Mouse (Mus musculus) layer of hippocampus, postnatal 10 days (tissue): Measurements from ENCODE around the gene Jun. TPM values are rescaled to one million over a fixed set of nuclear protein-coding genes. Genes with fewer than 3 reads are reported as not detected.

Experiments used
- DNase-seq, 2 experiments: peaks; one replicate each; pipeline ENCODE4 v3.0.0; 2021; ENCODE audit warnings: low spot score in 2 of 2
- total RNA-seq, 2 experiments: library from RNA; stranded (reverse); gene quantifications; 2 replicates each; pipeline ENCODE4 v1.2.3; 2021

Jun gene
- total RNA-seq, 2 experiments from 2014 or later: 65.0 to 72.0 TPM

DNA sequence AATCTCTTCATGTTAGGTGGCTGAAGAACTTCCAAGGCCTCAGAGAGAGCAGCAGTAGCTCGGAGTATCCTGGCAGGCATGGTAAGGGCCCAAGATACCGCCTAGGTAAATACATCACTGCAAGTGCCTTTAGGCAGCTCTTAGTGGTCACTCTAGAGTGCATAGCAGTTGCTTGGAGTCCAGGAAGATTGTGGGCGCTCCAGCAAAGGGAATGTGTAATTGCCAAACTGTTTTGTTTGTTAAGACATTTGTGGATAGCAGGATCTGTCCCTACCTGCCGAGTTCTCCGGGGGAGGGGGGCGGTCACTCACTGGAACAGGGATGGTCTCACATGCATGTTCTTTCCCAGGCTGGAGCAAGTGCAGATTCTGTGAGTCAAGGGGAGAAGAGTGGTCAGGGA lies 22.3 kb upstream of the Jun start:
- no peak for DNase-seq

DNA sequence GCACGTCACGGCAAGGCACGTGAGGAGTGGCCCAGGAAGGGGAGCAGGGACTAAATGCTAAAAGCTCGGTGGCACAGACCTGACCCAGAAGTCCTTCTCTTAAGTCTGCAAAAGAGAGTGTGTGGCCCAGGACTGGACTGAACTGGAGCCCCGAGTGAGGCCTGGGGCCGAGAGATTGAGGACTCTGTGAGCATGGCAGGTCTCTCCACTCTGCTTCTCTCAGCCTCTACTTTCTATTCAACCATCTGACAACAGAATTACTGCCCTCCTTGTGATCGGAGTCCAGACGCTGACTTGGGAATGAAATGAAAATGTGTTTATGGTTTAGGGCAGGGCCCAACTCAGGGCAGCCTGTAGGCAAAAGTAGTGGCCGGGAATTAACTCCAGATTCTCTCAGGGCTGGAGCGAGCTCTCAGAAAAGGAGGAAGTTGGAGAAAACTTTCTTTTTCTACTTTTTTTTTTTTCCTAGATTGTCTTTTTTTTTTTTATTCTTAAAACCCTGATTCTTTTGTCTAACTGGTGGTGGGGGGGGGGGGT lies 21.3 kb upstream of the Jun start:
- no peak for DNase-seq

GRCm38 (mm10) chr4:95070407-95070806 lies 18.4 kb upstream of the Jun start:
- DNase-seq: no peak

GRCm38 (mm10) chr4:95068045-95068948 lies 16.3 kb upstream of the Jun start:
- DNase-seq: no peak

DNA sequence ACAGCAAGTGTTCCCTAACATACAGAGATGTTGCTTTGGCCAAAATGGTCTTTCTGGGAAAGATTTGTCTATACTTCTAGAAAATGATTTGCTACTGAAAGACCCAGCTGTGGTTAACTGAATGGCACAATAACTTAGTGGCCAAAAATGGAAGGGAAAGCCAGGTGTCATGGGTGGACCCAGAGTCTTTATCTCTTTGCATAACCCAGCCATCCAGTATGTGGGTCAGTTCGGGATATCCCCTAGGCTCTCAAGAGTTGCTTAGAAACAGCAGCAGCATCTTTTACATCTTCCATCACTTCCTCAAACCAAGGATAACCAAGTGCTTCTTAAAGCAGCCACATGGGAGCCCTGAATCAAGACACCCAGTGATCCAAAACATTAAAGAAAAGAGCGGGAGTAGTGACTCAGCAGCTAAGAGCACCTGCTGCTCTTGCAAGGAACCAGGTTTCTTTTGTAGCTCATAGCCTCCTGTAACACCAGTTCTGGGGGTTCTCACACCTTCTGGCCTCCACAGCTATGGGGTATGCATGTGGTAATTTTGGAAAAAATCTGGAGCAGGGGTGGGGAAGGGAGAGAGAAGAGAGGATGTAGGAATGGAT lies 11.7 kb upstream of the Jun start:
- DNase-seq: no peak

DNA sequence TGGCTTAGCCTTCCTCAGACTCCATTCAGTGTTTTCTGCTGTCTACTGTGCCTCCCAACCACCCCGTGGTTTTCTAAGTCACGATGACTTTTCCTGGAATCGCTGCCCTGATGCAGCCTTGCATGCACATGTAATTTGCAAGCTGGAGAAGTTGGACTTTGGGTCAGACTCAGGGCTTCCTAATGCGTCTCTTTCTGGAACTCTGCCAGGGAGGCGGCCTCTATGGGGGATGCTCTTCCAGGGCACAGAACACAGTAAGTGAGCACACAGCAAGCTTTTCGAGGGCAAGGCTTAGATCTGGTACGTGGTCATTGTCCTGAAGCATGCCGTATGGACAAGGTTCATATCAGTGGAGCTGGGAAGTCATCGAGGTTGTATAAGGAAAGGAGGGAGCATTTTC lies 10.9 kb upstream of the Jun start:
- no peak for DNase-seq

GRCm38 (mm10) chr4:95057264-95057663 lies 5.2 kb upstream of the Jun start:
- DNase-seq: no peak

- DNase-seq: no peak
Observed at GRCm38 (mm10) chr4:95055276-95055675, 3.3 kb upstream of the Jun start.

GRCm38 (mm10) chr4:95054336-95054735 lies 2.3 kb upstream of the Jun start:
- DNase-seq: no peak

GRCm38 (mm10) chr4:95053791-95054117 lies 1.7 kb upstream of the Jun start:
- peak; percentile 56 to 72 for DNase-seq

- peak; percentile 95 for DNase-seq
Observed at GRCm38 (mm10) chr4:95053041-95053790, 1.2 kb upstream of the Jun start.

GRCm38 (mm10) chr4:95051311-95051871 lies 631 bp downstream of the Jun start:
- peak; percentile 64 to 76 for DNase-seq

DNA sequence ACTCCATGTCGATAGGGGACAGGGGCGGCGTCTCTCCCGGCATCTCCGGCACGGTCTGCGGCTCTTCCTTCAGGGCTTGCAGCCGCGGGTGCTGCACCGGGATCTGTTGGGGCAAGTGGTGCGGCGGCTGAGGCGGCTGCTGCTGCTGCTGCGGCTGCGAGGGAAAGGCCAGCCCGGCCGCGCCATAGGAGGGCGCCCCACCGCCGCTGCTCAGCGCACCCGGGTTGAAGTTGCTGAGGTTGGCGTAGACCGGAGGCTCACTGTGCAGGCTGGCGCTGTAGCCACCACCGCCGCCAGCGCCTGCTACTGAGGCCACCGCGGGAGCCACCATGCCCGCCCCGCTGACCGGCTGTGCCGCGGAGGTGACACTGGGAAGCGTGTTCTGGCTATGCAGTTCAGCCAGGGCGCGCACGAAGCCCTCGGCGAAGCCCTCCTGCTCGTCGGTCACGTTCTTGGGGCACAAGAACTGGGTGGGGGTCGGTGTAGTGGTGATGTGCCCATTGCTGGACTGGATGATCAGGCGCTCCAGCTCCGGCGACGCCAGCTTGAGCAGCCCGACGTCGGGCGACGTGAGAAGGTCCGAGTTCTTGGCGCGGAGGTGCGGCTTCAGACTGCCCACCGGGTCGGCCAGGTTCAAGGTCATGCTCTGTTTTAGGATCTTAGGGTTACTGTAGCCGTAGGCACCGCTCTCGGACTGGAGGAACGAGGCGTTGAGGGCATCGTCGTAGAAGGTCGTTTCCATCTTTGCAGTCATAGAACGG lies 1.3 kb downstream of the Jun start:
- peak; percentile 76 to 85 for DNase-seq

GRCm38 (mm10) chr4:95049884-95050517 lies 2.0 kb downstream of the Jun start:
- peak; percentile 79 to 84 for DNase-seq

- DNase-seq: no peak
Observed at GRCm38 (mm10) chr4:95049153-95049552, 2.9 kb downstream of the Jun start.

DNA sequence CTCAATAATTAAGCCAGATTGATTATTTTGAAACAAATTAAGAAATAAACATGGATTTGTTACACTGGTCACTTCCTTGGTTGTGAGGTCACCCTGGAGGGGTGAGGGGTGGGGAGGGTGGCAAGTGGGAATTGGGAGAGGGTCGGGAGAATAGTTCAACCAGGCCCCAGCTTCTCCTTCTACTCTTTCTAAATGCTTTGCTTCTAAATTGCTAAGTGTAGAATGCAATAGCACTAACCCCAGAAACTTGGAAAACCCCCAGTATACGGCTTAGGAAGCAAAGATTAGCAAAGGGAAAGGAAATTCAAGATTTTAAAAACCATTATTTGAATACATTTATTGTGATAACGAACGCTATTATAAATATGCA lies 3.3 kb downstream of the Jun start:
- no peak for DNase-seq

- no peak for DNase-seq
Observed at GRCm38 (mm10) chr4:95048021-95048730, 3.8 kb downstream of the Jun start.

GRCm38 (mm10) chr4:95045133-95045532 lies 6.9 kb downstream of the Jun start:
- no peak for DNase-seq

DNA sequence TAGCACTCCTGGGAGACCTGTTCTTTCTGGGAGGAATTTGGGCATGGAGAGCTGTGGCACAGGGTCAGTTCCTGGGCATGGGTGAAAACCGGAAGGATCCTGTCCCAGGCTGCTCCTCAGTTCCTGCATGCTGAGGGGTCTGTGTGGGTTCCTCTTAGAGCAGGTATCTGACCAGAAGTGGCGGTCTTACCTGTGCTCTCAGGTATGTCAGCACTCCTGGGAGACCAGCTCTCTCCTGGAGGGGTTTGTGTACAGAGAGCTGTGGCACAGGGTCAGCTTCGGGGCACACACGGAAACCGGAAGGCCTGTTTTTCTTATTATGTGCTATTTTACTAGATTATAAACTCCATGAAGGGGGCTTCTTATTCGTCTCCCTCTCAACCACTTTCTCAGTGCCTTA lies 7.3 kb downstream of the Jun start:
- no peak for DNase-seq

DNA sequence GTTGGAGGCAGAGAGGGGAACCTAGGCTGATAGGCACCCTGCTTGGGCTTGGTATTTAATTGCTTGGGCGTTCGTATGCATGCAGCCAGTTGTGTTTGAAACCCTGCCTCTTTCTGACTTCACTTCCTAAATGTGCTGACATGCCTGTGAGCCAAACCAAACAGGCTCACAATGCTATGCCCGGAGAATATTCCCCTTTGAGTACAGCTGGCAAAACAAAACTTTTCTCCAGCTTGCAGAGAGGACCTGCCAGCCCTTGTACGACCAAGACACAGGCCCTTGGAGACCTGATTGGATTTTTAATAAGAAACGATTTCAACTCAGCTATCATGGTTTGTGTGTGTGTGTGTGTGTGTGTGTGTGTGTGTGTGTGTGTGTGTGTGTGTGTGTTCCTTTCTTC lies 14.0 kb downstream of the Jun start:
- no peak for DNase-seq
